Mouse (Mus musculus) yolk sac, embryonic 10.5 days (tissue): Measurements from ENCODE around the gene Oxtr.

ENCODE experiments used
- DNase-seq: peaks from one replicate; pipeline ENCODE4 v3.0.0-alpha.2; 2017; ENCODE audit warnings: low spot score

Gene Oxtr

DNA sequence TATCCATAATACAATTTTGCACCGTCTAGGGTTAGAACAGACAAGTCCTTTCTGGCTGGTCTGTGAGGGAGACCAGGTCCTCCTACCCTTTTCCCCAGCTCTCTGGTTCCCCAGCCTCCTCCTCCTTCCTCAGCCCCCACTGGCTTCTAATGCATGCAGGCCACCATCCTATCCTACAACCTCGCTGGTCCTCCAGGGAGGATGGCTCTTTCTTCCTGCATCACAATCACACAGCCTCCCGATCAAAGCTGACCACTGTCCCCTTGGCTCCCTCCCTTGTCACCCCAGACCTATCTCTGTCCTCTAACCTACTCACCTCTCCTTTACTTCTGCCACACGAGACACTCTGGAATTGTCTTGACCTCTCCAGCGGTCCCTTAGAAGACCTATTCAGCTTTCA, 1.8 kb downstream of the Oxtr start:
- DNase-seq: no peak

DNA sequence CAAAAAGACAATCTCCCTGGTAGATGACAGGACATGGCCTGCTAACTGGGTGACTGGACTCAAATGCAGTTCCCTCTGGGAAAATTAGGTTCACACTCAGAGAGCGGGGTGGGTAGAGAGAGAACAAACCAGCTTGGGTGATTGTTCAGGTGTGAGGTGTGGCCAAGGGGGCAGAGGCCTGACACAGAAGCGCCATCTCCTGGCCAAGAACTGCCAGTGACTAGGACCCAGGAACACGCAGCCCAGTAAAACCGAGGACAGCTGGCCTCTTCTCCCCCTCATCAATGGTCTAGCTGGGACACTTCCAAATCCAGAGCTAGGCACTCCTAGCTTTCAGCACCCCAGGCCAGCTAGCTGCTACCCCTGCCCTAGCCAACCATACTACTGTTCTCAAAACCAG, 5.4 kb downstream of the Oxtr start:
- DNase-seq: no peak

DNA sequence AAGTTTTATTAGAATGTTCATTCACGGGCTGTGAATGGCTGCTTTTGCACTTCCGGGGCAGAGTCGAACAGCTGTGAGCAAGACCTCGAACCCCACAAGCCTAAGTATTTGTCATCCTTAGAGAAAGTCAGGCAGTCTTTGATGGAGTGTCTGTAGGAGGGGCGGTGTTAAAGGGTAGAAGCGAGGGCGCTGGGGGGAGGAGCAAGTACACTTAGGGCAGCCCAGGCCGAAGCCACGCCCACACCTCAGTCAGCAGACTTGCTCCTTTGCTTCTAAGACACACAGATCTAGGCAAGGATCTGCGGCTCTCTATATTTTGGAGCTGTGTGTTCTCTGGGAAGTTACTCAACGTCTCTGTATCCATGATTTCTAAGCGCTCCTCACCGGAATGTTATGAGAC, 9.9 kb downstream of the Oxtr start:
- peak; percentile 26 for DNase-seq

DNA sequence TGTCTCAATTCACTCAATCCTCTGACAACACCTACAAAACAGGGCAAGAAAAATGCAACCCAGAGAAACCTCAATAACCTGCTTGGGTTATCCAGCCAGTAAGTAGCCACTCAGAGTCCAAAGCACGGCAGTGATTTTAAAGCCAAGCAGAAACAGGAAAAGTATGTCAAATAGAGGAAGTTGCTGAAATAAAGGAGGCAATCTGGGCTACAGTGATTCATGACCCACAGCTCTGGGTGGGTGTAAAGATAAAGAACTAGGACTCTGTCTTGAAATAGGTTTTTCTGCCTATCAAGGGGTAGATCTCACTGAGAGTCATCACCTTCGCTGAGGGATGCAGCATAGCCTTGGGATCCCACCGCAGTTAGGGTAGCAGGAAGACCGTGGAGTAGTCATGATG, 18.1 kb downstream of the Oxtr start:
- DNase-seq: no peak

DNA sequence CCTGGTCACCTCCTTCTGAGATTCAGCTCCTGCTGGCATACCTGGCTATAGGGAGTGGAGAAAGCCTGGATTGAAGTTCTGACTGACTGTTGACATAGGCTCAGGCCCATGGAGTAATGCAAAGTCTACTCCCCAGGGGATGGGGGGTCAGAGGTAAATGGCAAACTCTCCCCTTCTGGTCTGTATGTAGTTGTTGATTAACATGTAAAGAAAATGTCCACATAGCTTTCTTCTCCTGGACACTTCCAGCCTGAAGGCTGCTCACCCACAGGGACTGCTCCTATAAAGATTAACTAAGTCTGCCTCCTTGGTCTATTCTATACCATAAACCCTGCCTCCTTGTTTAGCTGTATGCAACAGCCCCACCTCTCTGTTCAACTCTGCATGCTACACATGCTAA, 23.7 kb downstream of the Oxtr start:
- DNase-seq: peak; percentile 77

DNA sequence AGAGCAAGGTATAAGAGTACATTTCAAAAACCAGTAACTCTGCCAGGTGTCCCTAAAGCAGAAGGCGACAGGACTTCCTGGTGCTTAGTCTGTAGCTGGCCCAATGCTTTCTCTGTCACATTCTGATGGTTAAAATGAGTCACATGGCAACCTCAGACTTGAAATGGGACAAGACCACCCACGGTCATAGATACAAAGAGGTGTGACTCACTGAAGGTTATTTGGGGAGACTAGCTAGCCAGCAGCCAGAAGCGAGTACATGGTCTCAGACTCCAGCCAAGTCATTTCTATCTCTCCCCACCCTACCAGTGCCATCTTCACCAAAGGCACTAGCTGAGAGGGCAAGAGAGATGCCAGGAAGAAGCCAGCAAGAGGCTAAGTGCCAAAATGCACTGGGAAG, 24.3 kb downstream of the Oxtr start:
- no peak for DNase-seq

DNA sequence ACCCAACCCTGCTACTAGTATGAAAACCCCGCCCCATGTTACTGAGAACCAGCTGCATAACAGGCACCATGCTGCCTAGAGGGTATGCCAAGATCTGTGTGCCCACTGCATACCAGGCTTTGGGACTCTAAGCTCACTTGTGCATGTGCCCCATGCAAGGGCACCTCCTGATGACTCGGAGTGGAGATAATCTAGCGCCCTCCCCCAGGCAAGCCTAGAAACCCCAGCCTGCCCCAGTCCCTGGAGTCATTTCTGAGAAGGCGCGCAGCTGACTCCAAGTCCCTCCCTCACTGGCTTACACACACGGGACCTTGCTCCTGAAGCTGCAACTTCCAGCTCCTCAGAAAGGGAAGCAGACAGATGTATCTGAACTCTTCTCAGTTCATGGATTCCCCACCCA, 26.4 kb downstream of the Oxtr start:
- peak; percentile 21 for DNase-seq

DNA sequence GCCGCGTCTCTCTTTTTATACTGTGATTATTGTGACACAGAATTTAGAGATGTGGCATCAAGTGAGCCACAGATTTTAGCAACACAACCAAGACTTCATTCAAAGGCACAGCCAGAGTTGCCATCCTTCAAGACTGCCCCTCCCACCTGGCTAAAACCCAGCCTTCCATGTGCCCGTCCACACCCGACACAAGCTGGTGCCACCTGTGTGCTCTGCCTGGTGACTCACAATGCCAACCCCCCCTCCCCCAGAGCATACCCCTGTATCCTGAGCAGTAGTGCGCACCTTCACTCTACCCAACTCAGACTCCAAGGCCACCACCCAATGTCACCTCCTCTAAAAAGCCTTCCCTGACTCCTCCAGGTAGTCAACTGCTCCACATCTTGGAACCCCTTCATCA, 28.3 kb downstream of the Oxtr start:
- no peak for DNase-seq

DNA sequence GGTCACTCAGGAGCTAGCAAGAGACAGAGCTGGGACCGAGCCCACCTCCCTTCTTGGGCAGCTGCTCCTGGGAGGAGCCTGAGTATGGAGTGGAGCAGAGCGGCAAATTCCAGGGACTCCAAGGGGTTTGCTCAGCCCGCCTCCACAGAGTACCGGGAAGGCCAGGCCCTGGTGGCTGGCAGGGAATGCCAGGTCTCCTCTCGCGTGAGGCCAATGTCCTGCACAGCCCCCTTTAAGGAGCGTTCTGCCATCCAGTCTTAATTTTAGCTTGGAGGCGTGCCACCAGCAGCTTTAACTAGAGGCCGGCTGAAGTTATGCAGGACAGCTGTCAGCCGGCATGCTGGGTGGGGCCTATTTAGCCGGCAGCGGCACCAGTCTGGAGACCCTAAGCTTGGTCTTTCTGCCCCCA, 30.4 kb downstream of the Oxtr start, which contains the start of gene Cav3:
Gene Cav3 (plus strand): TSS at position 165 of the 409 bp plus-strand sequence.
- no peak for DNase-seq

DNA sequence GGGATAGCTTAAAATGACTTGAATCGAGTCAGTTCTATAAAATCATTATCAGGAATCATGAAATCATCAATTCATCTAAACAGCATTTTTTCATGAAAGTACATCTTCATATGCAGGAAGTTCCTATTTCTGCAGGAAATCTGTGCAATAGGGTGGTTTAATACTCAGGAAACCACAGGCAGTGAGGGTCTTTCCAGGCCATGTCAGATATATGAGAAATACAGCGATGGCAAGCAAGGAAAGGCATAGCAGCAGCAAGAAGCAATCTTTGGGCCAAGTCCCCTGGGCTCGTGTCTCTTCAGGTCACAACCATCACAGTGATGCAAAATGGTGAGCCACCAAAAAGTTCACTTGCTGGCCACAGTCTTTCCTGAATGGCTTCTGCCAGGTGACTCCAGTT, 44.1 kb downstream of the Oxtr start:
- DNase-seq: no peak

DNA sequence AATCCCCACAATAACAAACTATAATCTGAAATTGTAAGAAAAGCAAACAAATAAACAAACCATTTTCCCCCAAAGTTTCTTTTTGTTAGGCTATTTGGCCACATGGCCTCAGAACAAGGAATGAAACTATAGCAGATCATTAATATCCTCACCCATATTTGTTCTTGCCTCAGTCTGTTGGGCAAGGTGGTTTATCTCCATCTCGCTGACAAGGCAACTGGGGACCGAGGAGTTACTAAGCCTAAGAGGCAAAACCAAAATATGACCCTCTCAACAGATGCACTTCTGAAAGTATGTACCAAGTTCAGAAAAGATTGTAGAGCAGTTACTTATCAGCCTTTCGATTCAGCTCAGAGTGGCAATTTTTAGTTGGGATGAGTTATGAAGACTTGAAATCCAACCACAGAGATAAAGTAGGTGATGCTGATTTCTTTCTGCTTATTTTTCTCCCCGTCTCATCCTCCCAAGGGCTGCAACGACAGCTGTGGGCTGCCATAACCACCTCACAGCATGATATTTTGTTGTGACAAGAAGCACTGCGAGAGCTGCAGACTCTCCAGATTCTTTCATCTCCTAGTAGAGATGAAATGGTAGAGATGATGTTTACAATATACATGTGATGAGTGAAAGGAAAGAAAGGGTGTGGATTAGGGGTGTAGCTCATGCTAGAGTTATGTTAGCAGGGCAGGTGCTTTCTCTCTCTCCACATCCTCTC, 63.6 kb downstream of the Oxtr start:
- no peak for DNase-seq

DNA sequence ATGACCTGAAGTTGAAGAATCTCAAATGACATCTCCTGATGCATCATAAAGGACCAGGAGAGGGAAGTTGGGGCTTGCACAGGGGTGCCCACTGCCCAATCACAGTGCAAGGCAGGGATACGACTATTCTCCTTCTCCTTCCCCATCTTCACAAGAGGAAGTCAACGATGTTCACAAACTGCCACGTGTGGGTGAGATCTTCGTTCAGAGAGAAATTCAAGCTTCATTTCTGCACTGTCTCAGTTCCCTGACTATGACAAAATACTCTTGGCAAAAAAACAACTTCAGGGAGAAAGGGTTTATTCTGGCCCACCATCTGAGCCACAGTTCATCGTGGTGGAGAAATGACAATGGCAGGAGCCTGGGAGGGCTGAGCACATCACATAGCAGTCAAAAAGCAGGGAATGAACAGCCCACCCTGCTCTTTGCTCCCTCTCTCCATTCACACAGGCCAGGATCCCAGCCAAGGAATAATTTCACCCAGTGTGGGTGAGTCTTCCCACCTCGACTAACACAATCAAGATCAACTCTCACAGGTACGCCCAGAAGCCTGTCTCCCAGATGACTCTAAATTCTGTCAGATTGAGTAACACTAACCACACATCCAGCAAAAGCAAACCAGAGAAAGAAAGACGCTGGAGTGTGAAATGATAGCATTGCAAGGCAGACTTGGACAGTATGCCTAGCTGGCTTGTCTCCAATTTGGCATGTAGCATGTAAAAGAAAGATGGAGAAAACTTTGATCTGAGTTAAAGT, 65.8 kb downstream of the Oxtr start:
- no peak for DNase-seq
